8 mouse cellular contexts compared by ENCODE assay signal in genomic region chr7:80028418-80028720, GRCm38 (mm10). TPM values are rescaled to one million over a fixed set of nuclear protein-coding genes. Genes with fewer than 3 reads are reported as not detected.
A peak's percentile ranks its signal among the peaks of the same experiment; 100 is the strongest.
DNase-seq lines count a peak whose midpoint lies in the region.

No protein-coding gene starts in this region.

- intact Hi-C loops in gastrocnemius, postnatal 14 days (cut with DNase I; ENCODE audit: low total_unique reads): loop anchor here (5.0 to 10.0 kb wide), 2 partner anchors 44 to 196 kb away; no protein-coding TSS in a partner anchor
- intact Hi-C loops in gastrocnemius, postnatal 36 days (cut with DNase I): loop anchor here (5.0 to 10.0 kb wide), 2 partner anchors 49 to 94 kb away; partner anchors contain the start of gene Arpin

- peak; percentile 20 for DNase-seq in gastrocnemius, postnatal 14 days
- DNase-seq in gastrocnemius, postnatal 36 days: no peak
- DNase-seq in brain, adult 2 months (ENCODE audit: low read depth, low spot score): peak; percentile 85
- DNase-seq in heart, adult 9 months (ENCODE audit: low spot score in 2 of 2): peak; percentile 65 to 66
- peak; percentile 82 for DNase-seq in kidney, adult 9 months
- peak; percentile 42 for DNase-seq in lung, postnatal 14 days
- no peak for DNase-seq in layer of hippocampus, adult 11-12 months (ENCODE audit: low spot score)
- no peak for DNase-seq in frontal cortex, postnatal 14 days (ENCODE audit: low spot score in 2 of 2)

RNA-seq across cellular contexts. Expression of gene Zfp710, which starts 3.8 kb away (rescaled TPM):
- 10 to 100 TPM; 14.1 to 15.5 TPM for total RNA-seq in gastrocnemius, postnatal 14 days (2021)
- total RNA-seq in gastrocnemius, postnatal 36 days (2021): 10 to 100 TPM; 24.2 to 26.5 TPM

Comparison
In these comparisons a context has a peak if more than half of its experiments do, and no peak if none do; other contexts are left out.
1. DNase-seq: peak in gastrocnemius, postnatal 14 days (single experiment), brain, adult 2 months (single experiment), heart, adult 9 months (2 of 2), kidney, adult 9 months (single experiment) and lung, postnatal 14 days (single experiment); none in gastrocnemius, postnatal 36 days (0 of 2), layer of hippocampus, adult 11-12 months (single experiment) and frontal cortex, postnatal 14 days (0 of 2).